Mouse (Mus musculus): ENCODE data around the gene Rpsa.
"Not testable (repeated sequence)": the region's sequence is repeated elsewhere in the genome, so short reads cannot be mapped to it uniquely, and the experiment has no call there.

Rpsa gene

GRCm38 (mm10) chr9:120127538-120128251 is at the start of gene Rpsa:
Rpsa (plus strand) TSS chr9:120127689.
- peak; percentile 97 for DNase-seq (ENCODE audit: low spot score)

- no peak for DNase-seq (ENCODE audit: low spot score)
Observed at GRCm38 (mm10) chr9:120078241-120078640, 49.2 kb upstream of the Rpsa start.

DNA sequence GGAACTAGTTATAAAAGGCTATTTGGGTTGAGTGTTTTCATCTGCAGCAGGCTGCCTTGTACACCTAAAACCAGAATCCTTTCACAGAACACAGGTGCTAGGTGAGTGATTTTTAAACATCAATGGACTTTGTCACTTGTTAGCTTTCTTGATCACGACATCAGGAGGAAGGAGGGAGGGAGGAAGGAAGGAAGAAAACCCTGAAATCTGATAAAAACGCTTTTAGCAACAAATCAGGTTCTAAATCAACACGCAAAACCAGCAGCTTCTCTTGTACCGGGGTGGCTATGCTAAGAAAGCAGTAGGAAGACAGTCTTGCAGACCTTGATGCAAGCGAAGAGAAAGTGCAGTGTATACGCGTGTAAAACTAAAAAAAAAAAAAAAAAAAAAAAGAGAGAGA is 47.6 kb upstream of the Rpsa start:
- DNase-seq (ENCODE audit: low spot score), result no peak

DNA sequence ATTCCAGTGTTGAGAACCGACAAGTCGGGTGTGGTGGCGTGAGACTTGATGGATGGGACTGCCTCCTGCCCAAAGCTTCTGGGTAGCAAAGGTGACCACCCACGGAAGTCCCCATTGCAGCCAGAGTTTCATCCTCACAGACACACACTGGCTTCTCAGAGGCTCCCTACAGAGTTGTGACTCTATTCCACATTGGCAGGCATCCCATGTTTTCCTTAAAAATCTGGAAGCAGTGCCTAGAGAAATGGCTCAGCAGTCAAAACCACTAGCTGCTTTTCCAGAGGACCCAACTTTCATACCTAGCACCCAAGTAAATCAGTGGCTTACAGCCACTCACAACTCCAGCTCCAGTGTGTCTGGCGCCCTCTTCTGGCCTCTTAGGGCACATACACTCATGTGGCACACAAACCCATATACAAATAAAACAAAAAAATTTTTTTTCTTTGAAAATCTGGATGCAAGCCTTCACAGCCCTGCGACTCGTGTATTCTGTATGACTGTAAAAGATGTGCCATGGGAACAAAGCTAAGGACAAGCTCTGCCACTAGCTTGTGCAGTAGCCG is 46.9 kb upstream of the Rpsa start:
- no peak for DNase-seq (ENCODE audit: low spot score)

GRCm38 (mm10) chr9:120081247-120081646 is 46.2 kb upstream of the Rpsa start:
- DNase-seq (ENCODE audit: low spot score), result no peak

DNA sequence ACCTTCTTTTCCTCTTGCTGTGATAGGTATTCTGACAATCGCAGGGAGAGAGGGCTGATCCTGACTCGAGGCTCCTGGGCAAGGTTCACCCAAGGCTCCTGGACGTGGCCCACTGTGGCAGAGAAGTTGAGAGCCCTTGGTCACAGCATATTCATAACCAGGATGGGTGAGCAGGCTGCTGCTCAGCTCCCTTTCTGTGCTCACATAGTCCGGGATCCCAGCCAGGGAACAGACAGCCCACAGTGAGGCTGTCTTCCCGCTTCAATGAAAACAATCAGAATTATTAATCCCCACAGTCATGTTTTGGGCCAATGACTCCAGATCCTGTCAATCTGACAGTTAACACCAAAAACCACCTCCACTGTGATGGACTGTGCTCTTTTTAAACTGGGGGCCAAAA is 45.5 kb upstream of the Rpsa start:
- no peak for DNase-seq (ENCODE audit: low spot score)

DNA sequence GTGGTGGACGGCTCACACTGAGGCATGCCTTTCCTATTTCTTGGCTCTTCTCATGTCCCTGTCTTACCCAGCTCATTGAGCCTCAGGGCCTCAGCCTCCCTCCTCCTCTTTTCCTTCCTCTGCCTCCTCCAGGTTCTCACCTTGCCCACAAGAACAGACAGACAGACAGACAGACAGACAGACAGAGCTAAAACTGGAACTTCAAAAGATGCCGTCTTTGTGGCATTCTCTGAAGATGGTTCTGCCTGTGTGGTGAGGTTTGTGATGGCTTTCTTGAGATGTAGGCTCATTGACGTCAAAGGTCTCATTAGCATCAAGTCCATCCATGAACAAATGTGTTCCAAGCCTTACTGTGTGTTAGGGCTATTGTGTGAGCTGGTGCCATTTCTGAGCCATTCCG is 44.8 kb upstream of the Rpsa start:
- DNase-seq (ENCODE audit: low spot score), result no peak

DNA sequence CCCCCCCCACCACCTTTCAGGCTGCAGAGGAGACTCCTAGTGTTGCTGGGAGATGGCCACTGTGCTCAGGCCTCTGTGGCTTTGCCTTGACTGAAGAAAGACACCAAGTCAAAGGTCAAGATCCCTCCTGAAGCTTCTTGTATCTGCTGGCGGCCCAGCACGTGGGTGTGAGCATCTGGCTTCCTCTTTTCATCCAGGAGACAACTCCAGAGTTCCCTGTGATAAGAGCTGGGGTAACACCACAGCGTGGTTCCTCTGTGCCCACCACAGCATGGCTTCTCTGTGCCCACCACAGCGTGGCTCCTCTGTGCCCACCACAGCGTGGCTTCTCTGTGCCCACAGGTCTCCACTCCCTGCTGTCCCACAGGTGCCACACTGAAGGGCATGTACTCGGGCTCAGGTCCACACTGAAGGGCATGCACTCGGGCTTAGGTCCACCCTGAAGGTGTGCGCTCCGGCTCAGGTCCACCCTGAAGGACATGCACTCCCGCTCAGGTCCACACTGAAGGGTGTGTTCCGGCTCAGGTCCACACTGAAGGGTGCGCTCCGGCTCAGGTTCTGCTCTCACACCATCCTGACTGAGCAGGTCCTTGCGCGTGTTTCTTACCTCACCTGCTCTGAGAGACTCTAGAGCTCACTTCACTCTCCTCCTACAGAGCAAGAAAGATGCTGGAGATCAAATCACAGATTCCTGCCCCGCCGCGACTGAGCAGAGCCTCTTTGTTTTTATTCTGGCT is 44.2 kb upstream of the Rpsa start:
- no peak for DNase-seq (ENCODE audit: low spot score)

DNA sequence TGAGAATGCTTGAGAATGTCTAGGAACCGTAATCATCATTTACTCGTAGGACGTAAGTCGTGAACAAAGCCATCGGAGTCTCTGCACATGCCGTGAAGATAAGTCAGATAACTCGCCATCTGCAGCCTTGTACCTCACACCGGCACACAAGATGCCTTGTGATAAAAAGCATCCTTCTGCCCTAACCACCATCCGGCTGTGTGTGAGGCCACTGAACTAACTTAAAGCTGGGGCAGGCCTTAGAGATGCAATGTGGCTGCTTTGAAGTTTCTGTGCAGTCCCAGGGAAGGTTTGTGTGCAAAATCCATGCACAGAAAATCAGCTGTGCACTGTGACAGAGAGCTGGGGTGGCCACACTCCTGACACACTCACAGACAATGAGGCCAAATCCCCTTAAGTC is 43.1 kb upstream of the Rpsa start:
- no peak for DNase-seq (ENCODE audit: low spot score)

- no peak for DNase-seq (ENCODE audit: low spot score)
Observed at GRCm38 (mm10) chr9:120089125-120089524, 38.4 kb upstream of the Rpsa start.

- no peak for DNase-seq (ENCODE audit: low spot score)
Observed at GRCm38 (mm10) chr9:120091086-120091485, 36.4 kb upstream of the Rpsa start.

DNA sequence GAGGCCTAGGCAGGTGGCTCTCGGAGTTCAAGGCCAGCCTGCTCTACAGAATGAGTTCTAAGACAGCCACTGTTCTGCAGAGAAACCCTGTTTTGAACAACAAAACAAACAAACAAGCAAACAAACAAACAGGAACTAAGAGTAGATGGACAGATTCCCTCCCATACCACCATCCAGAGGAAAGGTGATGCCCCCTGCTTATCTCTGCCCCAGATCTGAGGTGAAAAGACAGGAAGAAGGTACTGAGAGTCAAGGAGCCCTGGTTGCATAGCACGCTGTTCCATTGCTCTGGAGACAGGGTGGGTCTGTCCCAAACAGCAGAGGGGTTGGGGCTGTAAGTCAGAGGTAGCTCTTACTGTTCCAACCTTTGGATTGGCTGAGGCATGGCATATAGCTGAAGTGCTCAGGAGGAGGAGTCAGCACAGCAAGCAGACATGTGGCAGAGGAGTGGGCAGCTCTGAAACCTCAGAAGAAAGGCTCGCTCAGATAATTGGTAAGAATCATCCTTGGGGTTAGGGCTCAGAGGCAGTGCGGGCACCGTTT is 35.7 kb upstream of the Rpsa start, which contains the start of gene Ccr8:
Ccr8 (plus strand) TSS at position 419 of the 543 bp plus-strand sequence.
- DNase-seq (ENCODE audit: low spot score), result no peak

- no peak for DNase-seq (ENCODE audit: low spot score)
Observed at GRCm38 (mm10) chr9:120093701-120094100, 33.8 kb upstream of the Rpsa start.

- no peak for DNase-seq (ENCODE audit: low spot score)
Observed at GRCm38 (mm10) chr9:120095886-120096285, 31.6 kb upstream of the Rpsa start.

DNA sequence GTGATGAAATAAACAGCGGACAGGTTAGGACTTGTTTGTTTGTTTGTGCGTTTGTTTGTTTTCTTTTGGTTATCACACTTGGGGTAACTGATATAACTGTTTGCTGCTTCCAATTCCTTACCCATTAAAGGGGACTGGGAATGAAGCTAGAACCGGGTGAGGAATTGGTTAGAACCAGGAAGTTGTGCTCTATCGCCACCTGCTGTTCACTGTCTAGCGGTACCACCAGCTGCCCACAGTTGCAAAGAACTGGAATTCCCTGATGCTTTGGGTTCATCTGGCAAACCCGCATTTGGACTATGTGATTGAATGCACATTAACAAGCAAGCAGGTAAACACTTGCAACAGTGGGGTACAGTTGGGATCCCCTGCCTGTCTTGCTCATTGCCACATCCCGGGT is 28.8 kb upstream of the Rpsa start:
- DNase-seq (ENCODE audit: low spot score), result no peak

DNA sequence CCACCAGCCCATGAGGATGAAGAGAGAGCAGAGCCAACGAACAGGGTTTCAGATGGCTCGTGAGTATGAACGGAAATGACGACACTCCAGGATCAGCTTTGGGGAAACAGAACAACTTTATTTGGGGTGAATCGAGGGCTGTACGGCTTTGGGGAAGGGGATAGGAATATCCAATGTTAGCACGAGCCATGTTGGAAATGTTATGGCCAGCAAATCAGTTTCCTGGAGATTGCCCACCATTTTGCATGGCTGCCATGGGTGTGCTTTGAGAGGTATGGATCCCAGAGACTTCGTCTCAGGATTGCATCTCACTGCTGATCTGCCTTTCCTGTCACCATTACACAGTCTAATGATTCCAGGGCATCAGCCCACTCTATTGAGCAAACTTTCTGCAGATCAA is 28.2 kb upstream of the Rpsa start:
- DNase-seq (ENCODE audit: low spot score), result no peak

DNA sequence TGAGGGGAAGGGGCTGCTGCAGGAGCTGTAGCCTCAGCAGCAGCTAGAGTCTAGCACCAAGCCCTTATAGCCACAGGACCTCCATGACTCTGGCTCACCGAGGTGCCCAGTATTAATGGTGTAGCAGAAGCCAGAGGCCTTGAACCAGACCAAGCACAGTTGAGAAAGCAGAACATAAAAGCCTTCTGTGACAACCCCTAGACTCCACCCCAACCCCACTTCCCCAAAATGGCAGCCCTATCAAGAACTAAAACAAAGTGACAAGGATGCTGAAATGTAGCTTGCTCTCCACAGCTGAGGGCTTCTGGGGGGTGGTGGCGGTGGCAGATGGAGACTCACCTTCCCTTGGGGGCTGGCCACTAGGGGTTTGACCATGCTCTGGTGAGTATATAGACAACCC is 26.3 kb upstream of the Rpsa start:
- no peak for DNase-seq (ENCODE audit: low spot score)

- not testable (repeated sequence) for DNase-seq (ENCODE audit: low spot score)
Observed at GRCm38 (mm10) chr9:120108953-120109352, 18.5 kb upstream of the Rpsa start.

DNA sequence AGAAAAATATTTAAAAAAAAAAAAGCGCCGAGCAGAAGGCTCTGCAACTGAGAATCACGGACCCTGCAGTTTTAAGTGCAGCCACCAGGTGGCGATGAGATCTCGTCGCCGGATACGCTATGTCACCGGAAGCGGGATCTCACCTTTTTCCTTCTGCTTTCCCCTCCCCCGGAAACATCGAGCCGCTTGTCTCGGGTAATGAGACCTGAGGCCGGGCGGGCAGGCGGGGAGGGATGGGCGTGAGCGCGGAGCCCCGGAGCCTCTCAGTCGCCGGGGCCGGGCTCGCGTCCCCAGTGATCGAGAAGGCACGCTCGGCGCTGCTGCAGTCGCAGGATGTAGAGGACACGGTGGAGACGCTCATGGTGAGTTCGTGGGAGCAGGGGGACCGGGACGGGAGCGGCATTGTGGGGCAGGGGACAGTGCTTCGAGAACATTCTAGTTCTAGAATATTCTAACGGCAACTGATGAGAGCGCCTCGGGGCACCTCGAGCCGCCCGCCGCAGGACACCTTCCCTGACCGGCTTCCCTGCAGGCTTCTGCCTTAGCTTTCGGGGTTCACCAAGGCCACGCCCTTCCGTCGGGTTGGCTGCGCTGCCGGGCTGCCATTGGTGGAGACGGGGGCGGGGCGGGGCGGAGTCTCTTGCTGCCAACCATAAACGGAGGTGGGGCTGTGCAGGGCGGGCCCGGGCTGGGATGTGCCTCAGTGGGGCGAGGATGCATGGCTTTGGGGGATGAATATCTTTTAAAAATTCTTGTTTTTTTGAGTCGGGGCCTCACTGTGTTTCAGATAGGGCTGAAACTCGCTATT is 17.1 kb upstream of the Rpsa start, which contains the start of gene Slc25a38:
Slc25a38 (plus strand) TSS at position 164 of the 808 bp plus-strand sequence.
- peak; percentile 91 for DNase-seq (ENCODE audit: low spot score)

- DNase-seq (ENCODE audit: low spot score), result no peak
Observed at GRCm38 (mm10) chr9:120111156-120111945, 16.1 kb upstream of the Rpsa start.

- no peak for DNase-seq (ENCODE audit: low spot score)
Observed at GRCm38 (mm10) chr9:120112472-120112871, 15.0 kb upstream of the Rpsa start.
